Mouse (Mus musculus): Measurements from ENCODE around the gene Pex10.

The Pex10 gene

DNA sequence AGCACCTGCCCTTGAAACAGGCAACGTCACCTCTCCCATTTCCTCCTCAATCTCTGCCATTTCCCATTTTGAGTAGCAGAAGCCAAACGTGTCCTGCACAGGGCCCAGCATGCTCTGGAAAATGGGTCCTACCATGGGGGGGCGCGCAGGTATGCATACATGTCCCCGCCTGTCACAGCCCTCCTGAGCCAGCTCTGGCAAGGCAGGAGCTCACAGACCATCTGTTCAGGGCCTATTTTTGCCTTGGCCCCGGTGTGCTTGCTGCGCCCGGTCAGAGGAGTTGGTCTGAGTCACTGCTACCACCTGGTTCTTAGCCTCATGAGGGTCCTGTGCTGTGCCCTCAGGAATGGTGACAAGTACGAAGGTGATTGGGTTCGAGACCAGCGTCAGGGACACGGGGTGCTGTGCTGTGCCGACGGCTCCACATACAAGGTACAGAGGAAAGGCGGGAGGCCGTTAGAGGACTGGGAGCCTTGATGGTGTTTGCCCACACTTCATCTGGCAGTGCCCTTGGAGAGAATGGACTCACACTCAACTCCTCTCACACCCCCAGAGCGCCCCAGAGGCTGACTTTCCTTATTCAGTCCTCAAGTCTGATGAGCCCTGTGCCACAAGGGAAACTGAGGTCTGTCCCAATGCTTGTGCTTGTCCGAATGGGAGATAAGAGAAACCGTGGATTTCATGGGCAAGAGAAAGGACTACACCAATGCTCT is 26.1 kb downstream of the Pex10 start:
- no peak for DNase-seq (ENCODE audit: extremely low spot score)

DNA sequence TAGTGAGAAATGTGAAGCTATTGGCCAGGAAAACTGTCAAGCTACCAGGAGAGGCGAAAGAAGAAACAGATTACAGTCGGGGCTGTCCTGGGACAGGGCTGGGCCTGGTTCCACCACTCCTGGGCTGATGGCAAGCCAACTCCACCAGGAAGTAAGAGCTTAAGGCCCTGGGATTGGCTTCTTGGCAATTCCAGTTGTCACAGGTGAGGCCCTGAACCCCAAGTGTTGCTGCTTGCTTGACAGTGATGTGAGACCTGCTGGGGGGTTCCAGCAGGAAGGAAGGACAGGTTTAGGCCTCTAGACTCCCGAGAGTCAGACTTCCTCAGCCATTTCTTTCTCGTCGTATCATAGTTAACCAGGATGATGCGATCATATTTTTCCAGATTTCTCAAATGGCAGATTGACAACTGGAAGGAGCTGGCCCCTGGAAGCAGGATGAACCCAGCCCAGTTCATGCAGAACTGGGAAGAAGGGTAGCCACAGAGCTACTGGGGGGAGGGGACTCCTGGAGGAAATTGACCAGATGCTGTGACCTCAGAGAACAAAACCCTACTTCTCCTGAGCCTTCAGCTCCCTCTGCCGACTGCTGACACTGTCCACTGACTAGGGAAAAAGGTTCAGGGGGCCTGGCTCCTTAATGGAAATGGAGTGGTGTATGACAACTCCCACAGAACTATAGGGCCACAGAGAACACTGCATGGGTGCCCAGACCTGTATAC is 26.8 kb downstream of the Pex10 start:
- no peak for DNase-seq (ENCODE audit: extremely low spot score)

DNA sequence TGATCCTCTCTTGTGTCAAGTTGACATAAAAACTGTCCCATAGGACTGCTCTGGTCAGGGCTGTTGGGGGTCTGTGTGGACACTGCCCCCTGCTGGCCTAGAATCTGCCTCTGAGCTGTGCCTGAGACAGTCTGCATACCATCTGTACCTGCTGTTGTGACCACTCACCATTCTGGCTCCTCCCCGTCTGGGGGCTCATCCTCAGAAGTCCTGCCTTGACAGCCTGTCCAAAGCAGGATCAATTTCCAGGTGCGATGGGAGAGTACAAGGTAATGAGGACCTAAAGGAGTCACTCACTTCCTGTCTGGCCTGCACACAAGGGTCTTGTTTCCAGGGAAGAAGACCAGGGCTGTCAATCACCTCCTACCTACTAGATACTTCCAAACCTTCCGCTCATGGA is 27.7 kb downstream of the Pex10 start:
- peak; percentile 72 for DNase-seq (ENCODE audit: extremely low spot score)

DNA sequence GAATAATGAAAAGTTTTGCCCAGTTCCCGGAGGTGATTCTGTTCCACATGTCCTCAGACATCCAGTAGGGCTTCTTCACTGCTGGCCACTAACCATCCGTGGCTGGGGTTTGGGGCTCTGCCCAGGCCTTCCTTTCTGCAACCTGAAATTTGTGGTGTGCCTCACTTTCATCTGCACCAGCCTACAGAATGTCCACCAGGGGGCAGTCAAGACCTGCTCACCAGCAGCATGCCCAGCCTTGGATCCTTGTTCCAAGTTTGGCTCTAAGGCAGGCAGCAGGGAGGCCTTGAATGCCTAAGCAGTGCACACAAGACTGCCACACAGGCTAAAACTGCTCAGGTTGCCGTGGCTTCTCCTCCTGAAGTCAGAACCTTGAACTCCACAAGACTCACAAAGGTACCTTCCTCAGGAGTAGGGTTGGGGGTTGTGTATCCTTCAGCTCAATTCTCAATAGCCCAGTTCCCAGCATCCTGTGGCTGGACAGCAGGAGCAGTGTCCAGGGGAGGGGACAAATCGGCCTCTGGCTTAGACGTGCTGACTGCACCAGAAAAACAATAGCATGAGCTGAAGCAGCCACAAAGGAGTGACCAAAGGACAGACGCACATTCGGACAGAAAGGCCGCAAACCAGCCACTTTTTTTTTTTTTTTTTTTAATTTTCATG is 28.6 kb downstream of the Pex10 start:
- DNase-seq (ENCODE audit: extremely low spot score) = peak; percentile 86

DNA sequence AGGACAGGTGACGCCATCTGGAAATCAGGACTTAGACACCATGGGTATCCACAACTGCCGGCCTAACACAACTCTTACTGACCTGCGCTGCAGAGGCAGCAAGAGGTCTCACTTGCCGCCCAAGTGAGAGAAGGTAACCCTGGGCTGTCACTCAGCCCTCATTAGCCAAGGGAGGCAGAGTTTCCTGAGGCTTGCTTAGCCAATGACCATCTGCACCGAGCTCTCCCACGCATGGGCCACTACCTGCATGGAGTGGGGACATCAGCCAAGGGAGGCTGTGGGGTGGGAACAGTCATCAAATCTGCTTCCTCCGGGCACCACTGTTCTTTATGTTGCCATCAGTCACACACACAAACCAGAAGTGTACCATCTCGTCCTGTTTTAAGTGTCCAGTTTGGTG is 29.2 kb downstream of the Pex10 start:
- DNase-seq (ENCODE audit: extremely low spot score) = no peak

DNA sequence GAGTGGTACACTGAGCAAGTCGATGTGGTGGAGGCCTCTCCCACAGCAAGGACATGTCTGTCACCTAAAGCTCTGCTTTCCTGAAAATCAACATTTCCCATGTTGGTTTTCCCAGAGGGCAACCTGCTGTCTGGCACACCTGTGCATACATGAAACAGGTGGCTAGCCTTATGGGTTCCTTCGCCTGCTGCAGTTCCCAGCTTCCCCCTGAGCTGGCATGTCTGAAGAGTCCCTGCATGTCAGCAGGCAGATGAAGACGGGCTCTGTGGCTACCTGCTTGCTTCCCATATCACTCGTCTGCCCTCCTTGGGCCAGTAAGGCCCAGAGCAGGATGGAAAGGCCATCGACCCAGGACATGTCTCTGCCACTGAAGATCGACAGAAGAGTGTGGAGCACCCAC is 30.6 kb downstream of the Pex10 start:
- no peak for DNase-seq (ENCODE audit: extremely low spot score)

DNA sequence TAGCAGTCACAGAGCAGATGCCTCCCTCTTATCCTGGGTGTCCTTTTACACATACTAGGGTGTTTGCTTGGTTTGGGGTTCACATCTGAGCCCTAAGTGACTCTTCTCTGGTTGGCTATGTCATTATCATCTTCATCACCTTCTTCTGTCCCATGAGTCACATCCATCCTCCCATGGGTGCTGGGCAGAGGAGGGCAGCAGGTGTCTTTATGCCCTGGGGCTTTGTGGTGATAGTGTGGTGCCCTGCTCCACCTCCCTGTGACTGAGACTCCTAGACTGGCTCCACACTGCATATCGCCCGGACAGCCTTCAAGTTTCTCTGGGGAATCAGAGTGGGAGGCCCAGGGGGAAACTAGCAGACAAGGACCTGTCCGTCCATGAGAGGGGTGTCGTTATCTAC is 31.8 kb downstream of the Pex10 start:
- no peak for DNase-seq (ENCODE audit: extremely low spot score)

DNA sequence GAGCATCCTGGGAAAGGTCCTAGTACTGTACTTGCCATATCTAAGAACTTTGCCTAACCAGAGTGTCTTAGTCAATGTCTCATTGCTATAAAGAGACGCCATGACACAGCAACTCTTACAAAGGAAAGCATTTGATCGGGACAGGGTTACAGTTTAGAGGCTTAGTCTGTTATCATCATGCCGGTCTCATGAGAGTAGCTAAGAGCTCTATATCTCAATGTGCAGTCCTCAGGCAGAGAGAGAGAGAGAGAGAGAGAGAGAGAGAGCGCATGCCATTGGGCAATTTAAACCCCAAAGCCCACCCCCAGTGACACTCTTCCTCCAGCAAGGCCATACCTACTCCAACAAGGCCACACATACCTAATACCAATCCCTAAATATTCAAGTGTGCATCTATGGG is 41.1 kb downstream of the Pex10 start:
- DNase-seq (ENCODE audit: extremely low spot score) = no peak

DNA sequence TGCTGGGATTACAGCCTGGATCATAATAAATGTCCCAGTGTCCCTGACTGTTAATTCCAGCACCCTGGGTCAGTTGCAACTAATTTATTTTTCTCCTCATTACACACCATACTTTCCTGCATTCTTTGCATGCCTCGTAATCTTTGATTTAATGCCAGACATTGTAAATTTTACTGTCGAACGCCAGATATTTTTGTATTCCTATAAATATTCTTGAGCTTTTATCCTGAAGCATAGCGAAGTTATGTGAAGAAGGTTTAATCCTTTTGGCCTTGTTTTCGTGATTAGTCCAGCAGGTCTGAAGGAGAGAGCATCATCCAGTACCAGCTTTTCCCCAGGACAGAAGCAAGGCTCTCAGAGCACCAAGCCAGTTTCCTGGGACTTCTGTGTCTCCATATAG is 42.7 kb downstream of the Pex10 start:
- DNase-seq (ENCODE audit: extremely low spot score) = no peak

DNA sequence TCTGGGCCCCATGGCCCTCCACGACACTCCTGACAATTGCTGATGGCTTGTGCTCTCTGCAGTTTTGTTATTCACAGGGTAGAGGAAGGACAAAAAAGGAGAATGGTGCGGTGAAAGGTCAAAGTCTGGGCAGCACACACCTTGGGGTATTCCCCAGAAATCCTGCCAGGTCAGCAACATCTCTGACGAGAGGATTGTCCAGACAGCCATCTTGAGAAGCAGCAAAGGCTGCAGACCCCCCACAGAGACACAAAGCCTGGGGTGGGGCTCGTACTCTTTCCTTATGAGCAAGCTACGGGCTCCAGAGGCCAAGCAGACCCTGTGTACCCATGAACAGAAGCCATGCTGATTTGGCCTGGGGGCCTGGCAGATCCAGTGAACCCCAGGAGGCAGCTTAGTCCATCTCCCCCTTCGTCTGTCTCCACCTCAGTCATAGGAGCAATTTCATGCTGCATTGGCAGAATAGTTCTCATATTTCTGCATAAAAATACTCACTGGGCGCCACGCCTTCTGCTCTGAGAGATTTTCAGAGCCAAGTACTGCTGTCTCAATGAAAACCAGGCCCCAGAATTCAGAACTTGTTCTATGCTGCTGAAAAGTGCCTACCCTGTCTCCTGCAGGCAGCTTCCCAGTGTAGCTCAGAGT is 47.1 kb downstream of the Pex10 start:
- no peak for DNase-seq (ENCODE audit: extremely low spot score)

DNA sequence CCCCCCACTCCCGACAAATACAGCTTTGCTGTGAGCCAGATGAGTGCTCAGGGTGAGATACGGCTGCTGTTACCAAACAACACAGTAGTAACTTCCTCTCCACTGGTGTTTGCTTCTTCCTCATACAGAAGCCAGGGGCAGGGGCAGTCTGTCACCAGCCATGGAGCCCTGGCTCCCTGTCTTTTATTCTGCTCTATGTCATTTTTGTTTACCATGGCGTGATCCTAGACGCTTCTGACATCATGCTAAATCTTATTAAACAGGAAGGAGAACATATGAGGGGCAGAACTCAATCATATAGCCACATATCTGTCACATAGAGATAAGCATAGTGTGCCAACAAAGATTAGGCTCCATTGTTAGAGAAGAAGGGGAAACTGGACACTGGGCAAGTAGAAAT is 49.8 kb downstream of the Pex10 start:
- no peak for DNase-seq (ENCODE audit: extremely low spot score)

DNA sequence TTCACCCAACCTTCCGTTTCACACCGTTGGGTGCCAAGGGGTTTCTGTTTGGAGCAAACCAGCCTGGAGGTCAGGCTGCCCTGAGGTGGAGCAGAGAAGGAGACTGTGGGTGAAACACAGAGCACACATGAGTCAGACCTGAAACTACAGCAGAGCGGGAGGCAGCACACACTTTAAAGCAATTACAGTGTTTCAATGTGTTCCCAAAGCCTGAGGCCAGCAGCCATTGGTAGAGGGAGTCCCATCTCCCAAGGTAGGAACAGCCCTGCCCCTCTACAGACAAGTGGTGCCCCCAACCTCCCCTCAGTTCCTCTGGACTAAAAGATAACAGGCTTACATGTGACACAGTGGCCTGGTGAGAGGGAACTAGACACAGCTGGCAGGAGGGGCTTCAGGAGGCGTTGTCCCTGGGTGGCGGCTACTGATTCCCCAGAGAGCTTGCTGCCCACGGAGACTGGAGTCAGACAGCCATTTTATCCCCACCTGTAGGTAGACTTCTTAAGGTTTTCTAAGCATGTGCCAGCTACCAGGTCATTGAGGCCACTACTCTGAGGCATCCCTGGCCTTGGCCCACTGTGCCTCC is 50.7 kb downstream of the Pex10 start:
- no peak for DNase-seq (ENCODE audit: extremely low spot score)

DNA sequence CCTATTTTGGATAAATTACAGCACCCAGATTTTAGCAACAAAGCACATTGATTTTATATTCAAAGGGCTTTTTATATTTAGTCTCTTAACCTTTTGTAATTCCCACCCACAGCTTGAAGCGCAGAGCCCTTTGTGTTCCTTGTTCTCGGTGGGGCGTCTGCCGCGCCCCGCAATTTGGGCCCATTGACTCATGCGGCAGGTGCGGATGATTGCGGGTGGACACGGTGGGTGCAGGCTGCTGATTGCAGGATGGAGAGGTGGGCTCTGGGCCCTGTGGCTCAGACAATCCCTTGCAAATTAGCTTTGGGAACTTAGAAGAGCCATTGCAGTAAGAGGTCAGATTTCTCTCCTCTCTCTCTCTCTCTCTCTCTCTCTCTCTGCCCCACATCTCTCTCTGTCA is 51.5 kb downstream of the Pex10 start:
- DNase-seq (ENCODE audit: extremely low spot score) = no peak

DNA sequence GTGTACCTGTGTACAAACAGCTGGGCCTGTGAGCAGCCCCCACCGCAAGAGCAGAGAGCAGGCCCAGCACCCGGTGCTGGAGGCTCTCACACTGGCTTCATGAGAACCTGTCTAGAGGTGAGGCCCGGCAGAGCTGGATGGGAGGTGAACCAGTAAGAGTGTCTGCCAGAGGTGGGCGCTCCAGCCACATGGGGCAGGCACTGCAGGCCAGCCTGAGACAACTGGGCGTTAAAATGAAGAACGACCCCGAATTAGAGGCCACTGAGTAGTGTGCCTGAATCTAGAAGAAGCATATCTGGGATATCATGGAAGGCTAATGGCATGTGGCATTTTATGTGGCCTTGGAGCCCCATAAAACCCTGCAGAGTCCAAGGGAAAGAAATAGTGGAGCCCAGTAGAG is 53.2 kb downstream of the Pex10 start:
- DNase-seq (ENCODE audit: extremely low spot score) = no peak

DNA sequence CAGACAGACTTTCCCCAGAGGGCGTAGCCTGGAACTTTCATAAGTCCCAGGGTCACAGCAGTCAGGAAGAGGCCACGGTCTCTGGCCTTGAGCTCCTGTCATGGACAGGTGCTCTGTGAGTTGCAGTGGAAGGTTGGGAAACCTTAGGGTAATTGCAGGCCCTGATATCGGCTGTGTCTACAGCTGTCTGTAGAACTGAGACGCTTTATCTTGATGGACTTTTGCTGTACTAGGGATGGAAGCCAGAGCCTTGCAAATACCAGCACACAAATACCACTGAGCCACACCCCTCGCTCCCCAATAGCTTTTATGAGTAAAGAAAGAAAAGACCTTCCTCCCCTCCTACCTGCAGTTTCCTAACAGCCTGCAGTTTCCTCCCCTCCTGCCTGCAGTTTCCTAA is 53.8 kb downstream of the Pex10 start:
- DNase-seq (ENCODE audit: extremely low spot score) = no peak

DNA sequence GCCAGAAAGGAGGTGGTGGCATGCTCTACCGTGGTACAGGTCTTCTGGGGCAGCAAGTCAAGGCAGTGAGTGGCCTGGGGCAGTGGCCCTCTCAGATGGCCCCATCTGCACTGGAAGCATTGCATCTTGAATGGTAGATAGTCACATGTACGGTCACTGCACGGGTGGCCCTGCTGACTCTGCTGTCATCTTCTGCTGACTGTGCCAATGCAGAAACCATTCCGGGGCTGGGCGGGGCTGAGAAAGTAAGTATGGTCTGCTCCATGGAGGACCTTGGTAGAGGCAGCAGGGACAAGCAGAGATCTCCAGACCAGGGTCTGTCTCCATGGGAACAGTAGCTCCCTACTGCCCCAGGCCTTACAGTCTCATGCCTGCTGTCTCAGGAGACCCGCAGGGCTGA is 54.4 kb downstream of the Pex10 start:
- no peak for DNase-seq (ENCODE audit: extremely low spot score)

Measured in embryo, embryonic 9.5 days (tissue).